Mouse (Mus musculus) kidney, embryonic 16.5 days (tissue): ENCODE measurements at regions not wholly inside any gene's neighbourhood (a gene's known extent, or its start where the extent isn't known, plus 50 kb on each side); places are given as distances from the start of the nearest gene placed in this dataset.
A peak's percentile ranks its signal among the peaks of the same experiment; 100 is the strongest.

Source experiments
- ATAC-seq: fragments of 200-750 bp; cut with Nextera tagmentation; 2 replicates; pipeline ENCODE4 v1.8.0; 2017; ENCODE audit warnings: moderate TSS enrichment; ENCODE audit not compliant: low FRiP score, low TSS enrichment
- H3K27ac ChIP-seq: fragments of 300-500 bp; sonication (generic); 2 replicates; pipeline ENCODE4 v1.5.1; 2014; ENCODE audit warnings: low read length
- H3K27me3 ChIP-seq: fragments of 300-500 bp; sonication (generic); 2 replicates; pipeline ENCODE4 v1.6.1; 2014; ENCODE audit warnings: low read length, control low read depth, mixed read lengths; ENCODE audit not compliant: insufficient read depth
- H3K36me3 ChIP-seq: fragments of 300-500 bp; sonication (generic); 2 replicates; pipeline ENCODE4 v1.6.1; 2014; ENCODE audit warnings: low read length, control low read depth, mixed read lengths; ENCODE audit not compliant: insufficient read depth
- H3K4me1 ChIP-seq: fragments of 300-500 bp; sonication (generic); 2 replicates; pipeline ENCODE4 v1.6.1; 2014; ENCODE audit warnings: low read length, control low read depth, mixed read lengths; ENCODE audit not compliant: insufficient read depth
- H3K4me2 ChIP-seq: fragments of 300-500 bp; sonication (generic); replicated peaks from 2 replicates; pipeline ENCODE4 v1.6.1; 2014; ENCODE audit warnings: low read depth, low read length
- H3K4me3 ChIP-seq: fragments of 300-500 bp; sonication (generic); 2 replicates; pipeline ENCODE4 v1.5.1; 2014; ENCODE audit warnings: mild to moderate bottlenecking, low read length
- H3K9ac ChIP-seq: fragments of 300-500 bp; sonication (generic); replicated peaks from 2 replicates; pipeline ENCODE4 v1.6.1; 2014; ENCODE audit warnings: low read length
- H3K9me3 ChIP-seq: fragments of 300-500 bp; sonication (generic); 2 replicates; pipeline ENCODE4 v1.6.1; 2016; ENCODE audit warnings: low read length, control low read depth
- WGBS: fragments of 180-500 bp; shearing (Covaris S2); extraction: QIAGEN DNeasy Blood & Tissue Kit; methylation state at CpG from one replicate; pipeline ENCODE4 v1.1.7; 2014; 5-methylcytosine and 5-hydroxymethylcytosine counted together

DNA sequence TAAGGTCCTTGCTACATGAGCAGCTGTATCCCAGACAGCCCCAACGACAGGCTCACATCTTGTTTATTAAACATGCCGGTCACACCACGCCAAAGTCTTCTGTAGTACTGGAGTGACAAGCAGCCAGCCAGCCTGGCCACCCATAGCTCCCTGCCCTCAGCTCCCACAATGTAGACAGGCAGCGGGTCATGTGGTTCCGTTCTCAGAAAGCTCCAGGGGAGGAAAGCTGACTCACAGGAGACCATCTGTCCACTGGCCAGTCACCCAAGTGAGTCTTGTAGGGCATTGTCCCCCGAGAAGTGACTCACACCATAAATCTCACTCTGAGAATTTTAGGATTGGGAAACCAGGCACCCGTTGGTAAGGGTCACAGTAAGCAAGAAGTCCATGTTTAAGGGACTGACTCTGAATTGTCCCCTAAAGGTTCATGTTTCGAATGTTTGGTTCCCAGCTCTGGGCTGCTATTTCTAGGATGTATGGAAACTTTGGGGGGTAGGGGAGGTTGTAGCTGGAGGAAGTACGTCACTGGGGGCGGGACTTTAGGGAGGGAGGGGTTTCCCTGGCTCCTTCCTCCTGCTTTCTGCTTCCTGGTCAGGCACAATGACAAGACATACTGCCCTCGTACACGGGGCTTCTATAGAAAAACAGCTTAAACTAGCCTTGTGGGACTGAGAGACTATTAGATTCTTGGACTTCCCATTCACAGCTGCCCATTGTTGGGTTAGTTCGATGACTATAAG, 203.0 kb upstream of the Tbx3 start:
- H3K9ac ChIP-seq = no peak overlapping the region
- H3K27ac ChIP-seq = no peak overlapping the region
- H3K4me2 ChIP-seq = no peak overlapping the region
- H3K4me1 ChIP-seq = no peaks in the 10 kb centered on the region
- no peaks in the 10 kb centered on the region for H3K27me3 ChIP-seq
- no peaks in the 10 kb centered on the region for H3K9me3 ChIP-seq
- WGBS = 64% methylated on average over 13 of the region's 13 CpGs
- no peak for ATAC-seq
- no peak overlapping the region for H3K4me3 ChIP-seq
- no peaks in the 10 kb centered on the region for H3K36me3 ChIP-seq

DNA sequence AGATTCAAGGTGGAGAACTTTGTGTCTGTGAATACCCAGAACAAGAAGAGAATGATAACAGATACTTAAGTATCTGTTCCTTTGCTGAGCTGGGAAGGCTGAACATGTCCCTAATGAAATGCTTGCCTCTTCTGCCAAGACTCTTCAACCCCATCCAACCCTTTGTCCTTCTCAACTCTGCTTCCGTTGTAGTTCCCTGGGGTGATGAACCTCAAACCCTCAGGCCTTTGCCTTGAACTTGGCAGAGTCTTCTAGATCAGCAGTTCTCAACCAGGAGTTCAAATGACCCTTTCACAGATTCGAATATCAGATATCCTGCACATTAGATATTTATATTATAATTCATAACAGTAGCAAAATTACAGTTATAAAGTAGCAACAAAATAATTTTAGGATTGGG, 192.5 kb upstream of the Tbx3 start:
- ATAC-seq = no peak
- H3K9ac ChIP-seq = no peak overlapping the region
- no peak overlapping the region for H3K4me3 ChIP-seq
- no peak overlapping the region for H3K4me2 ChIP-seq
- no peaks in the 10 kb centered on the region for H3K27me3 ChIP-seq
- WGBS = 78% methylated on average over 2 of the region's 2 CpGs
- H3K36me3 ChIP-seq = no peaks in the 10 kb centered on the region
- 0 out of 2 replicates have a peak, but pooled peaks cover 3% of the 10 kb centered on the region for H3K9me3 ChIP-seq
- H3K27ac ChIP-seq = no peak overlapping the region
- peaks cover 11% of the 10 kb centered on the region; the same call in 1 of the 2 replicates for H3K4me1 ChIP-seq

DNA sequence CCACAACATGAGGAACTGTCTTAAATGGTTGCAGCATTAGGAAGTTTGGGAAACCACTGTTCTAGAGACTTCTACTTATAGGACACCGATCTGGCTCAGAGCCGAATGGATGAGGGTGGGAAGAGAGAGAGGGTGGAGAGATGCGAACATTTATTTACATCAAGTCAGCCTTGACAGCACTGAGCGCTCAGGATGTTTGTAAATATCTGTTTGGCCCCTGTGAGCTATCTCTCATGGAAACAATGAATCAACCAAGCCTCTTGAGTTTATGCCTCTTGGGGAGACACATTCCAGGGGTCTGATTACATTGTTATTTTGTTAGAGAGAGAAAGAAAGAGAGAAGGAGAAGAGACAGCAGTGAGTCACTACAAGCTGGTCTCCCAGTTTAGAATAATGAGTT, 192.1 kb upstream of the Tbx3 start:
- Histone ChIP-seq H3K4me2 (no peak overlapping the region), H3K4me3 (no peak overlapping the region), H3K36me3 (no peaks in the 10 kb centered on the region), H3K27ac (no peak overlapping the region), H3K27me3 (no peaks in the 10 kb centered on the region), H3K9ac (no peak overlapping the region), H3K4me1 (peaks cover 11% of the 10 kb centered on the region; the same call in 1 of the 2 replicates), H3K9me3 (0 out of 2 replicates have a peak, but pooled peaks cover 3% of the 10 kb centered on the region)
- 72% methylated on average over 4 of the region's 4 CpGs for WGBS
- no peak for ATAC-seq

DNA sequence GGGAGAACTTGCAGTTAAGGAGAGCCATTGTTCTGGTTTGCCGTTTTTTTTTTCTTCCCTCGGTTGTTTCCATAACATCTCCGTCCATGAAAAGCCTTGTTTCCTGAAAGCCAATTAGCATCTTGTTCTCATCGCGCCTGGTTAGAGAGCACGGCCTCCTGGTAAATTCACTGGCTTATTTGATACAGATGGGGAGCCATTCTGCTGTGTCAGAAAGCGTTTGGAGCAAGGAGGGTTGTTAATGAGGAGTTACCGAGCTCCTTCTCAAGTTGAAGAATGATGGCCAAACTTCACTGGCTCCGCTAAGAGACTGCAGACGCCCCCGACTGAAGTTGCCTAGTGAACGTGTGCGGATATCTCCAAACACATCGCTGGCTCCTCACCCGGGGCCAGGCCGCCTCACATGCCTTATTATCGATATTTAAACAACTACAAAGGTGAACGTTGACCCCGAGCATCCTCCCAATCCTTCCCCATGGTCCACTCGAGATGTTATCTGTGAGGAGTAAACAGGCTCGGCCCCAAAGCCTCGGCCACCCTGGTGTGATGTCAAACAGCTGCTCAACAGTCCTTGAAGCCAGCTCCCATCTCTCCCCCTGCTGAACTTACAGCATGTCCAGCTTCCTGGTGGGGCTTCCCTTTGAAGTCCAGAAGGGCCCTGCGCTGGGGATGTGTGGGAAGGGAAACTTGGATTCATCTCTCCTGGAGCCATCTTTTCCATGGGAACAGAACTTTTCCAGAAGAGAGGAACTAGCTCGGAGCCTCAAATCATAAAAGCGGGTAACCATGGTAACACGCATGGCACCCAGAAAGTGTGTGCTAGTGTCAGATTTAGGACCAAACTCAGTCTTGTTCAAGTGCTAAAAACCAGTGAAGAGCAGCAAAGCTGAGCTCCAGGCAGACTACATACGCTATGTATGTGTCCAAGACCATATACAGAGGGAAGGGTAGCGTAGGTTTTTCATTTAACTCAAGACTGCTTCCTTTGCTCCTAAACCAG, 190.0 kb upstream of the Tbx3 start:
- Histone ChIP-seq H3K9me3 (0 out of 2 replicates have a peak, but pooled peaks cover 1% of the 10 kb centered on the region), H3K27ac (peak overlapping the region; percentile 45; the same call in 1 of the 2 replicates), H3K36me3 (no peaks in the 10 kb centered on the region), H3K4me2 (no peak overlapping the region; the same call in 1 of the 2 replicates), H3K4me3 (no peak overlapping the region), H3K4me1 (peaks cover 11% of the 10 kb centered on the region; the same call in 1 of the 2 replicates), H3K9ac (no peak overlapping the region), H3K27me3 (no peaks in the 10 kb centered on the region)
- peak; percentile 88 for ATAC-seq
- 20% methylated on average over 28 of the region's 28 CpGs for WGBS

DNA sequence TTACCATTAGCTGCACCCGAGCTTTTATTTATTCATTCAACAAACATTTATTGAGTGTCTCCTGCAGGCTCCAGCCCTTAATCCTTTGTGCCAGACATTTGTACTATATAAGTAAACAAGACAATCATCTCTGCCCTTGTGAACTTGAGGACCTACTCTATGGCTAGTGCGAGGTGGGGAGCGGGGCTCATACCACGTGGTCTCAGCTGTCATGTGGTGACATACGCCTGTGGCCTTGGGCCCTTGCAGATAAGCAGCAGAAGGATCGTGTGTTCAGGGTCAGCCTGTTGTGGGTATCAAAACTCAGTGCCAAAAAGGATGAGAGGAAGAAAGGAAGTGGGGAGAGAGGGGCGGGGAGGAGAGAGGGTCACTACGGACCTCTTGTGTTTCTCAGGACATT, 186.8 kb upstream of the Tbx3 start:
- Histone ChIP-seq H3K36me3 (no peaks in the 10 kb centered on the region), H3K9ac (no peak overlapping the region), H3K4me1 (peaks cover 11% of the 10 kb centered on the region; the same call in 1 of the 2 replicates), H3K9me3 (no peaks in the 10 kb centered on the region), H3K4me2 (no peak overlapping the region), H3K27me3 (no peaks in the 10 kb centered on the region), H3K4me3 (no peak overlapping the region), H3K27ac (no peak overlapping the region)
- WGBS = 74% methylated on average over 8 of the region's 8 CpGs
- no peak for ATAC-seq

DNA sequence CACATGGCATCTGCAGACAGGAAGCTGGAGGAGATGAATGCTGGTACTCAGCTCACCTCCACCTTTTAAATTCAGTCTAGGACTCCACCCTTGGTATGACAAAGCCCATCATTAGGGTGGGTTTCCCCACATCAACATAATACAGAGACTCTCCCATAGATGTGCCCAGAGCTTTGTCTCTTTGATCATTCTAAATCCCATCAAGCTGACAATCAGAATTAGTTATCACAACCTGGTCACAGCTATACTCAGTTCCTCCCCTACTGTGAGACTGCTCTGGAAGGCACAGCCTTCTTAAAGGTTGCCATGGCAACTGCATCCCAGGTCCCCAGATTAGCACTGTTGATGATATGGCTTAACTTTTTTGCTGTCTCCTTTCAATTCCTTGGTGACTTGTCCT, 184.3 kb upstream of the Tbx3 start:
- Histone ChIP-seq H3K4me1 (no peaks in the 10 kb centered on the region), H3K36me3 (no peaks in the 10 kb centered on the region), H3K4me2 (no peak overlapping the region), H3K4me3 (no peak overlapping the region), H3K27ac (no peak overlapping the region), H3K9ac (no peak overlapping the region), H3K27me3 (no peaks in the 10 kb centered on the region), H3K9me3 (no peaks in the 10 kb centered on the region)
- no peak for ATAC-seq

DNA sequence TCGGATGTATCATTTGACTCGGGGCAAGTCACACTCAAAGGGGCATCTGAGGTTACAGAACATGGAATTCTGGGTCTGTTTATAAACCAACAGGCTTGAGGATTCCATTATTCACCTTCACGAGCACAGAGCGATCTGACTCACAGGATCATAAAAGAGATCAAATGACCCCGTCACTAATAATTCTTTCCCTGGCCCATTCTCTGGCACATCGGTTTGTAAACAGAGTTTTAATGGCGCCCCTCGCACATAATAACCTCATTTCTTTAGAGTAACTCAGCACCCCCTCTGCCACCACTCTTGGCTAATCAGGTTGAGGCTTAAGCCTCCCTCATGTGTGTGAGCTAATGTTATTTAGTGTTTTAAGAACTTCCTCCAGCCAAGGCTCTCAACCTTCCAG, 183.3 kb upstream of the Tbx3 start:
- Histone ChIP-seq H3K36me3 (no peaks in the 10 kb centered on the region), H3K9me3 (no peaks in the 10 kb centered on the region), H3K9ac (no peak overlapping the region), H3K4me3 (no peak overlapping the region), H3K27me3 (peaks cover 5% of the 10 kb centered on the region; the same call in 1 of the 2 replicates), H3K4me2 (no peak overlapping the region), H3K27ac (no peak overlapping the region), H3K4me1 (no peaks in the 10 kb centered on the region)
- 22% methylated on average over 8 of the region's 8 CpGs for whole genome bisulfite sequencing
- no peak for ATAC-seq

DNA sequence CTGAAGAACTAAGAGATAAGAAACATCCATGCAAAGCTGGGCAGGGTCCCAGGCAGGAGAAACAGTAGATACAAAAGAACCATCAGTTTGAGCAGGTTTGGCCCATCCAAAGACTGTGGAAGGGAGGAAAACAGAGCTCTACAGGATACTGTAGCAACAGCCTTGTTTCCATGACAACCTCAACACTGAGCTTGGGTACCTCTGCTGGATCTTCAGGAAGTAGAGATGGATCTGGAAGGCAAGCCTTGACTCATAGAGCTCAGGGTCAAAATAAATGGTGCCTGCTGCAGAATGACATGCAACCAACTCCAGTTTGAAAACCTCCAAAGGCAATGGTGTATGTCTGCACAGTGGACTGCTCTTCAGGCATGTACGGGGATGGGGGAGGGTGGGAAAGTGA, 173.0 kb upstream of the Tbx3 start:
- Histone ChIP-seq H3K4me3 (no peak overlapping the region), H3K36me3 (no peaks in the 10 kb centered on the region), H3K9me3 (no peaks in the 10 kb centered on the region), H3K27ac (no peak overlapping the region), H3K4me1 (no peaks in the 10 kb centered on the region), H3K4me2 (no peak overlapping the region), H3K27me3 (no peaks in the 10 kb centered on the region), H3K9ac (no peak overlapping the region)
- ATAC-seq = no peak
- 81% methylated on average over 1 of the region's 1 CpGs for WGBS

DNA sequence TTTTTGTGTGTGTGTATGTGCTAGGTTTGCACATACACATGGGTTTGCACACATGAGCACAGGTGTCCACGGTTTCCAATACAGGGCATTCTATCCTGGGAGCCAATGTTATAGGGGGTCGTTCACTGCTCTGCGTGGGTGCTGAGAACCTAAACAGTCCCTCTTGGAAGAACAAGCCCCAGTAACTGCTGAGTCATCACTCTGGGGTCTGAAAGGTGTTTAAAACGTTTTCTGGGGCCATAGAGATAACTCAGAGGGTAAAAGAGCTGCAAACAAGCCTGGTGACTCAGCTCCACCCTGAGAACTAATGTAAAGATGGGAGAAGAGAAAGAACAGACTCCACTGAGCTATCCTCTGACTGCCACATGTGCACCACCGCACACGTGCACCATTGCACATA, 172.0 kb upstream of the Tbx3 start:
- no peak overlapping the region for H3K4me3 ChIP-seq
- no peak overlapping the region for H3K4me2 ChIP-seq
- H3K27me3 ChIP-seq = no peaks in the 10 kb centered on the region
- no peaks in the 10 kb centered on the region for H3K9me3 ChIP-seq
- no peak overlapping the region for H3K27ac ChIP-seq
- no peaks in the 10 kb centered on the region for H3K36me3 ChIP-seq
- ATAC-seq = no peak
- H3K4me1 ChIP-seq = no peaks in the 10 kb centered on the region
- 70% methylated on average over 6 of the region's 6 CpGs for WGBS
- no peak overlapping the region for H3K9ac ChIP-seq
